Mouse (Mus musculus): ENCODE results near the gene Col13a1. TPM values are rescaled to one million over a fixed set of nuclear protein-coding genes. Genes with fewer than 3 reads are reported as not detected.

Gene Col13a1
- polyA plus RNA-seq, 1 experiment: not detected

GRCm38 (mm10) chr10:61869796-61870195 is 109.1 kb downstream of the Col13a1 start:
- Histone ChIP-seq H3K4me1 (ENCODE audit: control insufficient read depth, insufficient read depth, low read length) (no peaks in the 10 kb centered on the region), H3K27ac (ENCODE audit: insufficient read depth, low read length) (no peak overlapping the region), H3K4me3 (ENCODE audit: insufficient read depth, low read length) (no peak overlapping the region)
- TF ChIP-seq CTCF (IDR thresholded peaks at IDR 0.05; ENCODE audit: borderline replicate concordance, insufficient read depth, low read length): no peak
- no peak for TF ChIP-seq POLR2A (IDR thresholded peaks at IDR 0.05; ENCODE audit: low read depth, low read length)

GRCm38 (mm10) chr10:61866045-61866580 is 112.8 kb downstream of the Col13a1 start:
- H3K4me3 ChIP-seq (ENCODE audit: insufficient read depth, low read length): no peak overlapping the region
- TF ChIP-seq CTCF (IDR thresholded peaks at IDR 0.05; ENCODE audit: borderline replicate concordance, insufficient read depth, low read length): no peak
- TF ChIP-seq POLR2A (IDR thresholded peaks at IDR 0.05; ENCODE audit: low read depth, low read length): no peak
- no peaks in the 10 kb centered on the region for H3K4me1 ChIP-seq (ENCODE audit: control insufficient read depth, insufficient read depth, low read length)
- no peak overlapping the region for H3K27ac ChIP-seq (ENCODE audit: insufficient read depth, low read length)

DNA sequence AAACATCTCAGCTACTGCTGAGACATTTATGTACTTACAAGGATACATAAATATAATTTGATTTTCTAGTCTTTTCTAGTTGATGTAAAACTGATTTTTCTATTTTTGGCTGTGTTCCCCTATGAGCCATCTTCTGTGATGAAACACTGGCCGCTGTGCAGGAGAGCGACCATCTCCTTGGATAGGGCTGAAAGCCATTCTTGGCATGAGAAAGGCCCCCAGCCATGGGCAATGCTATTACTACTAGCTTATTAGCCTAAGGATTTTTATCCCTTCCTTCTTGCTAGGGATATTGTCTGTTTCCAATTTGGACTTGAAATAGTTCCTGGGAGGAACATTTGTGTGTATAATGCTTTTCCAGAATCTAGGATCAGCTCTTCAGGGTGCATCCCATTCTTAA is 119.5 kb downstream of the Col13a1 start:
- TF ChIP-seq CTCF (IDR thresholded peaks at IDR 0.05; ENCODE audit: borderline replicate concordance, insufficient read depth, low read length) (no peak), POLR2A (IDR thresholded peaks at IDR 0.05; ENCODE audit: low read depth, low read length) (no peak)
- no peaks in the 10 kb centered on the region for H3K4me1 ChIP-seq (ENCODE audit: control insufficient read depth, insufficient read depth, low read length)
- H3K27ac ChIP-seq (ENCODE audit: insufficient read depth, low read length): no peak overlapping the region
- no peak overlapping the region for H3K4me3 ChIP-seq (ENCODE audit: insufficient read depth, low read length)

GRCm38 (mm10) chr10:61855139-61855675 is 123.7 kb downstream of the Col13a1 start:
- no peak overlapping the region for H3K4me3 ChIP-seq (ENCODE audit: insufficient read depth, low read length)
- TF ChIP-seq CTCF (IDR thresholded peaks at IDR 0.05; ENCODE audit: borderline replicate concordance, insufficient read depth, low read length) (no peak), POLR2A (IDR thresholded peaks at IDR 0.05; ENCODE audit: low read depth, low read length) (no peak)
- no peak overlapping the region for H3K27ac ChIP-seq (ENCODE audit: insufficient read depth, low read length)
- H3K4me1 ChIP-seq (ENCODE audit: control insufficient read depth, insufficient read depth, low read length): no peaks in the 10 kb centered on the region

DNA sequence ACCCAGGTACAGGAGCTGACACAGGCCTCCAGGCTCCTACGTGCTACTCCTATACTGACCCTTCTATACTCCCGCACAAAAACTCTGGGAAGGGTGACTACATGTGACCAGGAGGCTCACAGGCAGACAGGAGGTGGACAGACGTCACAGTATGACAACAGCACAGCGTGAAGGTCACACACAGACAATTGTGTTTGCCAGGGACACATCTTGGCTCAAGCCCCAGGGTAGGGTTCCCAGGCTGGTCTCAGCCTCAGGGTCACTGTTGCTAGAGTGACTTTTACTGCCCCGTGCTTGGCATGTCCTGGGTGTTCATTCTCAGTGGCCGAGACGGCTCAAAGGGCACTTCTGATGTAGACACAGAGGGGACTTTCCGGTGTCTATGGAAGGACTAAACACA is 126.1 kb downstream of the Col13a1 start:
- Histone ChIP-seq H3K4me3 (ENCODE audit: insufficient read depth, low read length) (no peak overlapping the region), H3K27ac (ENCODE audit: insufficient read depth, low read length) (no peak overlapping the region), H3K4me1 (ENCODE audit: control insufficient read depth, insufficient read depth, low read length) (no peaks in the 10 kb centered on the region)
- no peak for TF ChIP-seq CTCF (IDR thresholded peaks at IDR 0.05; ENCODE audit: borderline replicate concordance, insufficient read depth, low read length)

GRCm38 (mm10) chr10:61848553-61848952 is 130.4 kb downstream of the Col13a1 start:
- Histone ChIP-seq H3K4me1 (ENCODE audit: control insufficient read depth, insufficient read depth, low read length) (no peaks in the 10 kb centered on the region), H3K27ac (ENCODE audit: insufficient read depth, low read length) (no peak overlapping the region), H3K4me3 (ENCODE audit: insufficient read depth, low read length) (no peak overlapping the region)
- no peak for TF ChIP-seq POLR2A (IDR thresholded peaks at IDR 0.05; ENCODE audit: low read depth, low read length)
- no peak for TF ChIP-seq CTCF (IDR thresholded peaks at IDR 0.05; ENCODE audit: borderline replicate concordance, insufficient read depth, low read length)

DNA sequence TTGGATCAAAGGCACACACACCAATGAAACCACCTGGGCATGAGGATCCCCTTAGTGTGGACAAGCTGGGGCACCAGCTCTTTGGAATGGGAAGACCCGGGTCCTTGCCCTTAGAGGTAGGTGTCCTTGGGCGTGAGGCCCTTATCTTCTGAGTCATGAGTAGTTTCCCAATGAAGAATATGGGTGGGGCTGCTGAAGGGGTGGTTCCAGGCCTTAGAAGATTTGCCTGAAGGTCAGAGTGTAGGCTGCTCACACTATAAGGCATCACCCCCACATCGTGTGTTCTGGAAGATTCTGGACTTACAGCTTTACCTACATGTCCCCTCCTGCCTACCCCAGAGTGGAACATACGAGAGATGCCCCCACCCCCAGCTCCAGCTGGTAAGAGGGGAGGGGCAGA is 133.4 kb downstream of the Col13a1 start:
- Histone ChIP-seq H3K4me3 (ENCODE audit: insufficient read depth, low read length) (no peak overlapping the region), H3K27ac (ENCODE audit: insufficient read depth, low read length) (no peak overlapping the region), H3K4me1 (ENCODE audit: control insufficient read depth, insufficient read depth, low read length) (no peaks in the 10 kb centered on the region)
- TF ChIP-seq POLR2A (IDR thresholded peaks at IDR 0.05; ENCODE audit: low read depth, low read length) (no peak), CTCF (IDR thresholded peaks at IDR 0.05; ENCODE audit: borderline replicate concordance, insufficient read depth, low read length) (no peak)

DNA sequence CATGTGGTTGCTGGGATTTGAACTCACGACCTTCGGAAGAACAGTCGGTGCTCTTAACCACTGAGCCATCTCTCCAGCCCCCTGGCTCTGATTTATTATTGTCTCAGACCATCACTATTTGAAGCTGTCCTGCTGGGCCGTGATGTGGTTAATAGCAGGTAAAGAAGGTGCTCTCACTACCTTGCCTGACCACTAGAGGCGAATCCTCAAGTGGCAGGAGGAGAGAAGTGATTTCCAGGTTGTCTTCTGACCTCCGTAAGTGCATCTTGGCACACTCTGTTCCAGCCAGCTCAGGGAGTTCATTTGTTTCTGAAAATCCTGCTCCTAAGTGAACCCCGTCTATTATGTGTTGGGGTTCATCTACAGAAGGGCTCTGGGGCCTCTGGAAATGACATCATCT is 134.4 kb downstream of the Col13a1 start:
- Histone ChIP-seq H3K4me1 (ENCODE audit: control insufficient read depth, insufficient read depth, low read length) (no peaks in the 10 kb centered on the region), H3K4me3 (ENCODE audit: insufficient read depth, low read length) (no peak overlapping the region), H3K27ac (ENCODE audit: insufficient read depth, low read length) (no peak overlapping the region)
- TF ChIP-seq CTCF (IDR thresholded peaks at IDR 0.05; ENCODE audit: borderline replicate concordance, insufficient read depth, low read length): no peak
- TF ChIP-seq POLR2A (IDR thresholded peaks at IDR 0.05; ENCODE audit: low read depth, low read length): no peak

DNA sequence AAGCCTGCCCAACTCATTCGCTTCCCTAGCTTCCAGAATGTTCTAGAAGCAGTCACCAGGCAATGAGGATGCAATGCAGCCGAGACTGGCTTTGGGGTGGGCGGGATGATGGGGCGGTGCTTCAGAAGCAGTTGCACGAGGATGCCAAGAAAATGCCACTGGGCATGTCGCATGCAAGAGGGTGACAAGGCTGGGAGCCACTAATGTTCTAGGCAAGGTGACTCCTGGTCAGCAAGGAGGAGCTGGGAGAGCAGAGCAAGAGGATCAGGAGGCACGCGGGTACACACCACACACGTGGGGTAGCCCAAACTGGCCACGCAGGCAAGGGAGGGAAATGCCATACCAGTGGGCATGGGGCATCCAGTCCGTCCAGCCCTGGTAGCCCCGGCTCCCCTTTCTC is 136.6 kb downstream of the Col13a1 start:
- TF ChIP-seq POLR2A (IDR thresholded peaks at IDR 0.05; ENCODE audit: low read depth, low read length) (no peak), CTCF (IDR thresholded peaks at IDR 0.05; ENCODE audit: borderline replicate concordance, insufficient read depth, low read length) (no peak)
- Histone ChIP-seq H3K4me1 (ENCODE audit: control insufficient read depth, insufficient read depth, low read length) (no peaks in the 10 kb centered on the region), H3K27ac (ENCODE audit: insufficient read depth, low read length) (no peak overlapping the region), H3K4me3 (ENCODE audit: insufficient read depth, low read length) (no peak overlapping the region)

DNA sequence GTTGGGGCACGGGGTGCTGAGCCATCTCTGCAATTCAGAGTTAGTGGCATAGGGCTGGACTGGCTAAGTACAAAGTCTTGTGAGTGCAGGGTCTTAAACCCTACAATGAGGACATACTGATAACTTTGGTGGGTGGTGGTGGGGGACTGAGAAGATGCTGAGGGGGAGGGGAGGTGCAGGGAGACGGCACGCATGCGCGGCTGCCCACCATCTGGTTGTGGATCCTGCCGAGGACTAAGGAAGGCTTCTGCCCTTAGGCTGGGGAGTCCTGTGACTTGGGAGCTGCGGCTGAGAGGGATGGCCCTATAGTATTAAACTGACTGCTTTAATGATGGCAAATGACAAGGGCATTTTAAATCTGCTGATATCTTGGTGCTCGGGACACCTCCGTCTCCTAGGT is 139.6 kb downstream of the Col13a1 start:
- TF ChIP-seq CTCF (IDR thresholded peaks at IDR 0.05; ENCODE audit: borderline replicate concordance, insufficient read depth, low read length) (no peak), POLR2A (IDR thresholded peaks at IDR 0.05; ENCODE audit: low read depth, low read length) (no peak)
- no peak overlapping the region for H3K4me3 ChIP-seq (ENCODE audit: insufficient read depth, low read length)
- no peaks in the 10 kb centered on the region for H3K4me1 ChIP-seq (ENCODE audit: control insufficient read depth, insufficient read depth, low read length)
- H3K27ac ChIP-seq (ENCODE audit: insufficient read depth, low read length): no peak overlapping the region
